Mouse (Mus musculus) midbrain, embryonic 11.5 days (tissue): ENCODE results near the gene Spc24. TPM values are rescaled to one million over a fixed set of nuclear protein-coding genes. Genes with fewer than 3 reads are reported as not detected.
"Not testable (repeated sequence)": the region's sequence is repeated elsewhere in the genome, so short reads cannot be mapped to it uniquely, and the experiment has no call there.

Experiments used
- ATAC-seq: fragments of 200-750 bp; cut with Nextera tagmentation; 2 replicates; pipeline ENCODE4 v1.8.0; 2017; ENCODE audit warnings: moderate TSS enrichment, moderate library complexity; ENCODE audit not compliant: low FRiP score
- DNase-seq: peaks from one replicate; pipeline ENCODE4 v3.0.0; 2015; ENCODE audit warnings: low spot score; ENCODE audit errors: missing footprints
- H3K27ac ChIP-seq: fragments of 300-500 bp; sonication (generic); 2 replicates; pipeline ENCODE4 v1.5.1; 2014; ENCODE audit warnings: low read depth, low read length
- H3K27me3 ChIP-seq: fragments of 300-500 bp; sonication (generic); 2 replicates; pipeline ENCODE4 v1.6.1; 2014; ENCODE audit warnings: mild to moderate bottlenecking, low read length, moderate library complexity, mixed read lengths; ENCODE audit not compliant: control insufficient read depth, insufficient read depth
- H3K36me3 ChIP-seq: fragments of 300-500 bp; sonication (generic); 2 replicates; pipeline ENCODE4 v1.6.1; 2014; ENCODE audit warnings: mild to moderate bottlenecking, low read length, moderate library complexity, mixed read lengths; ENCODE audit not compliant: control insufficient read depth, insufficient read depth
- H3K4me1 ChIP-seq: fragments of 300-500 bp; sonication (generic); 2 replicates; pipeline ENCODE4 v1.6.1; 2014; ENCODE audit warnings: low read length; ENCODE audit not compliant: control insufficient read depth, insufficient read depth
- H3K4me2 ChIP-seq: fragments of 300-500 bp; sonication (generic); 2 replicates; pipeline ENCODE4 v1.6.1; 2014; ENCODE audit warnings: mild to moderate bottlenecking, moderate library complexity
- H3K4me3 ChIP-seq: fragments of 300-500 bp; sonication (generic); 2 replicates; pipeline ENCODE4 v1.5.1; 2014; ENCODE audit warnings: low read depth, low read length
- H3K9ac ChIP-seq: fragments of 300-500 bp; sonication (generic); 2 replicates; pipeline ENCODE4 v1.6.1; 2014; ENCODE audit warnings: low read length
- H3K9me3 ChIP-seq: fragments of 300-500 bp; sonication (generic); 2 replicates; pipeline ENCODE4 v1.6.1; 2016; ENCODE audit warnings: low read length; ENCODE audit not compliant: control insufficient read depth
- WGBS: fragments of 180-500 bp; shearing (Covaris S2); extraction: QIAGEN DNeasy Blood & Tissue Kit; methylation state at CpG from one replicate; pipeline ENCODE4 v1.1.7; 2014; 5-methylcytosine and 5-hydroxymethylcytosine counted together
- polyA plus RNA-seq: library from polyadenylated mRNA; unstranded; fragments of >200 nt; fragmentation: Nextera tagmentation; extraction: Ambion mirVana; gene quantifications from 2 replicates; pipeline ENCODE4 v1.2.1, GENCODE M21; 2014

The Spc24 gene
- polyA plus RNA-seq, 1 experiment from 2014 or later, result 115 TPM

GRCm38 (mm10) chr9:21773396-21773795 lies 13.3 kb upstream of the Spc24 start:
- not testable (repeated sequence) for H3K27ac ChIP-seq, H3K9ac ChIP-seq, H3K36me3 ChIP-seq, H3K27me3 ChIP-seq, H3K9me3 ChIP-seq, DNase-seq, H3K4me1 ChIP-seq, H3K4me2 ChIP-seq, H3K4me3 ChIP-seq, ATAC-seq
- 84% methylated on average over 5 of the region's 5 CpGs for WGBS

- H3K4me3 ChIP-seq, result no peak overlapping the region
- no peak overlapping the region for H3K27ac ChIP-seq
- ATAC-seq (no peak), DNase-seq (no peak)
- 87% methylated on average over 26 of the region's 26 CpGs for WGBS
- no peaks in the 10 kb centered on the region for H3K4me1 ChIP-seq
- H3K9ac ChIP-seq, result no peak overlapping the region
- no peak overlapping the region for H3K4me2 ChIP-seq
- no peaks in the 10 kb centered on the region for H3K9me3 ChIP-seq
- H3K36me3 ChIP-seq, result no peaks in the 10 kb centered on the region
- no peaks in the 10 kb centered on the region for H3K27me3 ChIP-seq
Observed at GRCm38 (mm10) chr9:21769558-21770183, 9.6 kb upstream of the Spc24 start.

GRCm38 (mm10) chr9:21768511-21769411 lies 8.7 kb upstream of the Spc24 start:
- Histone ChIP-seq H3K27me3 (no peaks in the 10 kb centered on the region), H3K9ac (peak overlapping the region; percentile 12; the same call in 1 of the 2 replicates), H3K4me3 (no peak overlapping the region), H3K27ac (no peak overlapping the region; the same call in 1 of the 2 replicates), H3K4me2 (no peak overlapping the region), H3K9me3 (no peaks in the 10 kb centered on the region), H3K4me1 (no peaks in the 10 kb centered on the region), H3K36me3 (no peaks in the 10 kb centered on the region)
- ATAC-seq (no peak), DNase-seq (no peak)
- WGBS, result 66% methylated on average over 13 of the region's 13 CpGs

GRCm38 (mm10) chr9:21767896-21768295 lies 7.8 kb upstream of the Spc24 start:
- H3K9me3 ChIP-seq, result no peaks in the 10 kb centered on the region
- no peaks in the 10 kb centered on the region for H3K36me3 ChIP-seq
- 81% methylated on average over 11 of the region's 11 CpGs for WGBS
- DNase-seq (no peak), ATAC-seq (no peak)
- H3K4me2 ChIP-seq, result no peak overlapping the region
- H3K4me1 ChIP-seq, result no peaks in the 10 kb centered on the region
- H3K27me3 ChIP-seq, result no peaks in the 10 kb centered on the region
- H3K9ac ChIP-seq, result no peak overlapping the region
- no peak overlapping the region for H3K4me3 ChIP-seq
- no peak overlapping the region for H3K27ac ChIP-seq

- ATAC-seq (no peak), DNase-seq (no peak)
- no peaks in the 10 kb centered on the region for H3K9me3 ChIP-seq
- H3K36me3 ChIP-seq, result no peaks in the 10 kb centered on the region
- peaks cover 2% of the 10 kb centered on the region for H3K4me1 ChIP-seq
- no peak overlapping the region for H3K4me2 ChIP-seq
- no peak overlapping the region for H3K4me3 ChIP-seq
- H3K9ac ChIP-seq, result no peak overlapping the region
- 95% methylated on average over 6 of the region's 6 CpGs for WGBS
- H3K27ac ChIP-seq, result no peak overlapping the region
- no peaks in the 10 kb centered on the region for H3K27me3 ChIP-seq
Observed at GRCm38 (mm10) chr9:21764084-21764999, 4.2 kb upstream of the Spc24 start.

- Histone ChIP-seq H3K9me3 (no peaks in the 10 kb centered on the region), H3K27ac (no peak overlapping the region)
- ATAC-seq, result no peak
Observed at GRCm38 (mm10) chr9:21762135-21762534, 2.0 kb upstream of the Spc24 start.

GRCm38 (mm10) chr9:21759718-21760117 lies 385 bp downstream of the Spc24 start:
- peak overlapping the region; percentile 83 for H3K4me3 ChIP-seq

More at GRCm38 (mm10) chr9:21762135-21762534, 2.0 kb upstream of the Spc24 start:
- no peaks in the 10 kb centered on the region for H3K27me3 ChIP-seq
- no peaks in the 10 kb centered on the region for H3K36me3 ChIP-seq
- H3K4me2 ChIP-seq, result no peak overlapping the region
- DNase-seq, result no peak
- no peak overlapping the region for H3K4me3 ChIP-seq
- peaks cover 10% of the 10 kb centered on the region for H3K4me1 ChIP-seq
- no peak overlapping the region for H3K9ac ChIP-seq

GRCm38 (mm10) chr9:21758576-21759529 lies 1.2 kb downstream of the Spc24 start:
- Histone ChIP-seq H3K27ac (no peak overlapping the region), H3K36me3 (peaks cover 4% of the 10 kb centered on the region; the same call in 1 of the 2 replicates), H3K9me3 (no peaks in the 10 kb centered on the region), H3K4me2 (peak overlapping the region; percentile 77), H3K4me1 (peaks cover 10% of the 10 kb centered on the region), H3K9ac (peak overlapping the region; percentile 83), H3K27me3 (no peaks in the 10 kb centered on the region), H3K4me3 (peak overlapping the region; percentile 83)
- no peak for DNase-seq
- WGBS, result 65% methylated on average over 14 of the region's 14 CpGs
- no peak for ATAC-seq

More at GRCm38 (mm10) chr9:21759718-21760117, 385 bp downstream of the Spc24 start:
- Histone ChIP-seq H3K4me1 (peaks cover 10% of the 10 kb centered on the region), H3K27me3 (no peaks in the 10 kb centered on the region), H3K9me3 (no peaks in the 10 kb centered on the region), H3K4me2 (peak overlapping the region; percentile 77), H3K27ac (no peak overlapping the region), H3K9ac (peak overlapping the region; percentile 83), H3K36me3 (peaks cover 4% of the 10 kb centered on the region; the same call in 1 of the 2 replicates)
- 0% methylated on average over 20 of the region's 20 CpGs for WGBS
- peak; percentile 90 for DNase-seq
- ATAC-seq, result no peak
